Mouse (Mus musculus) activated CD4-positive, CD25-positive, alpha-beta regulatory T cell, adult 4 months (primary cell): ENCODE data around the gene Tubb5. TPM values are rescaled to one million over a fixed set of nuclear protein-coding genes. Genes with fewer than 3 reads are reported as not detected.
A peak's percentile ranks its signal among the peaks of the same experiment; 100 is the strongest.

Experiments used
- ATAC-seq: one replicate; pipeline ENCODE4 v1.8.0; 2017
- polyA plus RNA-seq, 2 experiments: library from polyadenylated mRNA; unstranded; fragments of 100-300 nt; shearing (Covaris generic); gene quantifications; one replicate each; pipeline ENCODE4 v1.2.1; 2017

The Tubb5 gene
- 100 to 1,000 TPM; 410 to 652 TPM for polyA plus RNA-seq

GRCm38 (mm10) chr17:35838122-35838544 is at the start of gene Tubb5:
Tubb5 (minus strand) TSS chr17:35838306.
- ATAC-seq = peak; percentile 40

GRCm38 (mm10) chr17:35887725-35888124 is 49.6 kb upstream of the Tubb5 start:
- no peak for ATAC-seq

- no peak for ATAC-seq
These were observed 45.7 kb upstream of the Tubb5 start for GRCm38 (mm10) chr17:35883777-35884176.

- ATAC-seq = no peak
These were observed 44.8 kb upstream of the Tubb5 start for GRCm38 (mm10) chr17:35882924-35883323.

GRCm38 (mm10) chr17:35879245-35880057 is 41.3 kb upstream of the Tubb5 start, which contains the start of gene Dhx16:
Dhx16 (plus strand) TSS chr17:35879819.
- peak; percentile 88 for ATAC-seq

GRCm38 (mm10) chr17:35874721-35875120 is 36.6 kb upstream of the Tubb5 start:
- ATAC-seq = no peak

GRCm38 (mm10) chr17:35873774-35874519 is 35.8 kb upstream of the Tubb5 start:
- no peak for ATAC-seq

GRCm38 (mm10) chr17:35870884-35871696 is 33.0 kb upstream of the Tubb5 start:
- no peak for ATAC-seq

- peak; percentile 73 for ATAC-seq
These were observed 32.2 kb upstream of the Tubb5 start for GRCm38 (mm10) chr17:35870151-35870883.

GRCm38 (mm10) chr17:35869346-35870067 is 31.4 kb upstream of the Tubb5 start:
- no peak for ATAC-seq

- ATAC-seq = no peak
These were observed 30.8 kb upstream of the Tubb5 start for GRCm38 (mm10) chr17:35868961-35869345.

GRCm38 (mm10) chr17:35868165-35868820 is 30.2 kb upstream of the Tubb5 start:
- peak; percentile 46 for ATAC-seq

- ATAC-seq = no peak
These were observed 29.1 kb upstream of the Tubb5 start for GRCm38 (mm10) chr17:35866911-35867890.

GRCm38 (mm10) chr17:35866281-35866831 is 28.2 kb upstream of the Tubb5 start:
- ATAC-seq = no peak

- ATAC-seq = no peak
These were observed 27.6 kb upstream of the Tubb5 start, which contains the start of gene Ppp1r18 for GRCm38 (mm10) chr17:35865481-35866280. Ppp1r18 (plus strand) TSS chr17:35865593.

- ATAC-seq = no peak
These were observed 26.8 kb upstream of the Tubb5 start for GRCm38 (mm10) chr17:35864832-35865353.

- ATAC-seq = peak; percentile 91
These were observed 23.2 kb upstream of the Tubb5 start, which contains the start of gene Nrm for GRCm38 (mm10) chr17:35861198-35861857. Nrm (plus strand) TSS chr17:35861318.
